Mouse (Mus musculus) liver, embryonic 15.5 days (tissue): ENCODE measurements around the gene Fmo4. TPM values are rescaled to one million over a fixed set of nuclear protein-coding genes. Genes with fewer than 3 reads are reported as not detected.

Source experiments
- ATAC-seq: fragments of 200-750 bp; cut with Nextera tagmentation; 2 replicates; pipeline ENCODE4 v1.8.0; 2017; ENCODE audit warnings: moderate number of reproducible peaks, mild to moderate bottlenecking, moderate library complexity; ENCODE audit not compliant: insufficient read depth
- H3K27ac ChIP-seq: fragments of 300-500 bp; sonication (generic); replicated peaks from 2 replicates; pipeline ENCODE4 v1.5.1; 2015; ENCODE audit warnings: mild to moderate bottlenecking, inconsistent platforms
- H3K27me3 ChIP-seq: fragments of 300-500 bp; sonication (generic); 2 replicates; pipeline ENCODE4 v1.6.1; 2015; ENCODE audit warnings: mild to moderate bottlenecking, inconsistent platforms
- H3K36me3 ChIP-seq: fragments of 300-500 bp; sonication (generic); replicated peaks from 2 replicates; pipeline ENCODE4 v1.6.1; 2015; ENCODE audit warnings: moderate library complexity, mild to moderate bottlenecking, inconsistent platforms
- H3K4me1 ChIP-seq: fragments of 300-500 bp; sonication (generic); replicated peaks from 2 replicates; pipeline ENCODE4 v1.6.1; 2015; ENCODE audit warnings: inconsistent platforms
- H3K4me2 ChIP-seq: fragments of 300-500 bp; sonication (generic); 2 replicates; pipeline ENCODE4 v1.6.1; 2015; ENCODE audit warnings: moderate library complexity, mild to moderate bottlenecking, inconsistent platforms
- H3K4me3 ChIP-seq: fragments of 300-500 bp; sonication (generic); replicated peaks from 2 replicates; pipeline ENCODE4 v1.5.1; 2015; ENCODE audit warnings: mild to moderate bottlenecking, inconsistent platforms
- H3K9ac ChIP-seq: fragments of 300-500 bp; sonication (generic); 2 replicates; pipeline ENCODE4 v1.6.1; 2015; ENCODE audit warnings: moderate library complexity, mild to moderate bottlenecking, inconsistent platforms
- H3K9me3 ChIP-seq: fragments of 300-500 bp; sonication (generic); replicated peaks from 2 replicates; pipeline ENCODE4 v1.6.1; 2016; ENCODE audit warnings: inconsistent platforms
- WGBS: fragments of 180-500 bp; shearing (Covaris S2); methylation state at CpG from one replicate; pipeline ENCODE4 v1.1.7; 2015; ENCODE audit warnings: mixed read lengths; ENCODE audit not compliant: insufficient replicate concordance; 5-methylcytosine and 5-hydroxymethylcytosine counted together
- polyA plus RNA-seq: library from polyadenylated mRNA; unstranded; fragments of >200 nt; fragmentation: Nextera tagmentation; extraction: Ambion mirVana; gene quantifications from 2 replicates; pipeline ENCODE4 v1.2.1, GENCODE M21; 2015

Fmo4 gene
- polyA plus RNA-seq, 1 experiment from 2014 or later, result 3.3 TPM

- no peak overlapping the region for H3K27ac ChIP-seq
- no peaks in the 10 kb centered on the region for H3K4me1 ChIP-seq
- no peak for ATAC-seq
- no peak overlapping the region for H3K4me3 ChIP-seq
- no peaks in the 10 kb centered on the region for H3K27me3 ChIP-seq
- H3K9me3 ChIP-seq, result no peaks in the 10 kb centered on the region
- no peak overlapping the region for H3K9ac ChIP-seq
- no peaks in the 10 kb centered on the region; the same call in 1 of the 2 replicates for H3K36me3 ChIP-seq
- WGBS, result 64% methylated on average over 5 of the region's 5 CpGs
- no peak overlapping the region for H3K4me2 ChIP-seq
Observed at GRCm38 (mm10) chr1:162832574-162832953, 18.8 kb upstream of the Fmo4 start.

- H3K9me3 ChIP-seq, result no peaks in the 10 kb centered on the region
- no peak overlapping the region for H3K27ac ChIP-seq
- 37% methylated on average over 5 of the region's 5 CpGs for WGBS
- no peaks in the 10 kb centered on the region for H3K4me1 ChIP-seq
- H3K9ac ChIP-seq, result no peak overlapping the region
- H3K4me2 ChIP-seq, result no peak overlapping the region
- no peak overlapping the region for H3K4me3 ChIP-seq
- ATAC-seq, result no peak
- H3K36me3 ChIP-seq, result no peaks in the 10 kb centered on the region; the same call in 1 of the 2 replicates
- H3K27me3 ChIP-seq, result no peaks in the 10 kb centered on the region
Observed at GRCm38 (mm10) chr1:162831838-162832573, 18.2 kb upstream of the Fmo4 start.

- no peaks in the 10 kb centered on the region for H3K36me3 ChIP-seq
- 74% methylated on average over 5 of the region's 5 CpGs for WGBS
- no peak overlapping the region for H3K27ac ChIP-seq
- no peak for ATAC-seq
- H3K27me3 ChIP-seq, result no peaks in the 10 kb centered on the region
- H3K4me2 ChIP-seq, result no peak overlapping the region
- no peak overlapping the region for H3K4me3 ChIP-seq
- H3K9ac ChIP-seq, result no peak overlapping the region
- no peaks in the 10 kb centered on the region for H3K9me3 ChIP-seq
- peaks cover 4% of the 10 kb centered on the region; the same call in 1 of the 2 replicates for H3K4me1 ChIP-seq
Observed at GRCm38 (mm10) chr1:162819280-162819679, 5.5 kb upstream of the Fmo4 start.

- no peaks in the 10 kb centered on the region for H3K9me3 ChIP-seq
- no peak overlapping the region for H3K4me3 ChIP-seq
- no peak overlapping the region for H3K27ac ChIP-seq
- H3K27me3 ChIP-seq, result no peaks in the 10 kb centered on the region
- H3K4me2 ChIP-seq, result no peak overlapping the region
- WGBS, result 68% methylated on average over 10 of the region's 10 CpGs
- H3K9ac ChIP-seq, result no peak overlapping the region
- H3K4me1 ChIP-seq, result peaks cover 4% of the 10 kb centered on the region; the same call in 1 of the 2 replicates
- H3K36me3 ChIP-seq, result no peaks in the 10 kb centered on the region
- ATAC-seq, result no peak
Observed at GRCm38 (mm10) chr1:162815381-162816127, 1.8 kb upstream of the Fmo4 start.

- no peak overlapping the region for H3K4me2 ChIP-seq
Observed at GRCm38 (mm10) chr1:162814932-162815331, 1.2 kb upstream of the Fmo4 start.

GRCm38 (mm10) chr1:162813143-162813835 lies 483 bp downstream of the Fmo4 start:
- H3K4me3 ChIP-seq, result no peak overlapping the region
- H3K9ac ChIP-seq, result no peak overlapping the region
- no peak for ATAC-seq
- no peaks in the 10 kb centered on the region for H3K36me3 ChIP-seq
- no peaks in the 10 kb centered on the region for H3K27me3 ChIP-seq
- peaks cover 4% of the 10 kb centered on the region; the same call in 1 of the 2 replicates for H3K4me1 ChIP-seq
- H3K9me3 ChIP-seq, result no peaks in the 10 kb centered on the region
- WGBS, result 67% methylated on average over 9 of the region's 9 CpGs
- H3K4me2 ChIP-seq, result peak overlapping the region; percentile 33
- no peak overlapping the region for H3K27ac ChIP-seq

More at GRCm38 (mm10) chr1:162814932-162815331, 1.2 kb upstream of the Fmo4 start:
- H3K27me3 ChIP-seq, result no peaks in the 10 kb centered on the region
- 61% methylated on average over 4 of the region's 4 CpGs for WGBS
- no peaks in the 10 kb centered on the region for H3K9me3 ChIP-seq
- ATAC-seq, result 0 out of 2 replicates have a peak, but pooled peaks have one; percentile 28
- no peak overlapping the region for H3K4me3 ChIP-seq
- no peak overlapping the region for H3K9ac ChIP-seq
- H3K36me3 ChIP-seq, result no peaks in the 10 kb centered on the region
- peaks cover 4% of the 10 kb centered on the region; the same call in 1 of the 2 replicates for H3K4me1 ChIP-seq
- H3K27ac ChIP-seq, result no peak overlapping the region

- no peaks in the 10 kb centered on the region for H3K36me3 ChIP-seq
- H3K4me1 ChIP-seq, result no peaks in the 10 kb centered on the region
- no peaks in the 10 kb centered on the region for H3K27me3 ChIP-seq
- H3K27ac ChIP-seq, result no peak overlapping the region
- 60% methylated on average over 3 of the region's 3 CpGs for WGBS
- no peak overlapping the region for H3K9ac ChIP-seq
- no peak overlapping the region for H3K4me3 ChIP-seq
- H3K9me3 ChIP-seq, result no peaks in the 10 kb centered on the region
- H3K4me2 ChIP-seq, result no peak overlapping the region
- ATAC-seq, result no peak
Observed at GRCm38 (mm10) chr1:162808541-162808940, 5.2 kb downstream of the Fmo4 start.

- Histone ChIP-seq H3K9me3 (no peaks in the 10 kb centered on the region), H3K36me3 (no peaks in the 10 kb centered on the region), H3K4me2 (no peak overlapping the region), H3K27ac (no peak overlapping the region), H3K9ac (no peak overlapping the region), H3K4me3 (no peak overlapping the region), H3K4me1 (no peaks in the 10 kb centered on the region), H3K27me3 (no peaks in the 10 kb centered on the region)
- ATAC-seq, result no peak
- WGBS, result 68% methylated on average over 5 of the region's 5 CpGs
Observed at GRCm38 (mm10) chr1:162807441-162807840, 6.3 kb downstream of the Fmo4 start.

- Histone ChIP-seq H3K27ac (no peak overlapping the region), H3K4me3 (no peak overlapping the region), H3K9ac (no peak overlapping the region), H3K27me3 (no peaks in the 10 kb centered on the region), H3K4me1 (no peaks in the 10 kb centered on the region), H3K4me2 (no peak overlapping the region), H3K36me3 (no peaks in the 10 kb centered on the region), H3K9me3 (no peaks in the 10 kb centered on the region)
- 44% methylated on average over 5 of the region's 5 CpGs for WGBS
- no peak for ATAC-seq
Observed at GRCm38 (mm10) chr1:162805011-162805410, 8.8 kb downstream of the Fmo4 start.

- no peaks in the 10 kb centered on the region for H3K36me3 ChIP-seq
- H3K4me1 ChIP-seq, result no peaks in the 10 kb centered on the region
- no peak overlapping the region for H3K9ac ChIP-seq
- no peaks in the 10 kb centered on the region for H3K9me3 ChIP-seq
- no peaks in the 10 kb centered on the region for H3K27me3 ChIP-seq
- no peak overlapping the region for H3K4me2 ChIP-seq
- ATAC-seq, result no peak
- H3K27ac ChIP-seq, result no peak overlapping the region
- no peak overlapping the region for H3K4me3 ChIP-seq
Observed at GRCm38 (mm10) chr1:162796441-162796840, 17.3 kb downstream of the Fmo4 start.
